Mouse (Mus musculus) stomach, embryonic 15.5 days (tissue): ENCODE data around the gene Gtf3c5. TPM values are rescaled to one million over a fixed set of nuclear protein-coding genes. Genes with fewer than 3 reads are reported as not detected.

Experiments
- ATAC-seq: fragments of 200-750 bp; cut with Nextera tagmentation; 2 replicates; pipeline ENCODE4 v1.8.0; 2017; ENCODE audit warnings: low read depth, moderate number of reproducible peaks, moderate TSS enrichment; ENCODE audit not compliant: insufficient read depth, low FRiP score
- H3K27ac ChIP-seq: fragments of 300-500 bp; sonication (generic); 2 replicates; pipeline ENCODE4 v1.5.1; 2015; ENCODE audit warnings: mild to moderate bottlenecking, inconsistent platforms
- H3K27me3 ChIP-seq: fragments of 300-500 bp; sonication (generic); replicated peaks from 2 replicates; pipeline ENCODE4 v1.6.1; 2015; ENCODE audit warnings: inconsistent platforms
- H3K36me3 ChIP-seq: fragments of 300-500 bp; sonication (generic); 2 replicates; pipeline ENCODE4 v1.6.1; 2015; ENCODE audit warnings: inconsistent platforms
- H3K4me1 ChIP-seq: fragments of 300-500 bp; sonication (generic); 2 replicates; pipeline ENCODE4 v1.6.1; 2015; ENCODE audit warnings: inconsistent platforms
- H3K4me2 ChIP-seq: fragments of 300-500 bp; sonication (generic); 2 replicates; pipeline ENCODE4 v1.6.1; 2015; ENCODE audit warnings: mild to moderate bottlenecking, inconsistent platforms
- H3K4me3 ChIP-seq: fragments of 300-500 bp; sonication (generic); replicated peaks from 2 replicates; pipeline ENCODE4 v1.5.1; 2015; ENCODE audit warnings: inconsistent platforms
- H3K9ac ChIP-seq: fragments of 300-500 bp; sonication (generic); 2 replicates; pipeline ENCODE4 v1.6.1; 2015; ENCODE audit warnings: inconsistent platforms
- H3K9me3 ChIP-seq: fragments of 300-500 bp; sonication (generic); 2 replicates; pipeline ENCODE4 v1.6.1; 2016; ENCODE audit warnings: inconsistent platforms
- WGBS: fragments of 180-500 bp; shearing (Covaris S2); methylation state at CpG from one replicate; pipeline ENCODE4 v1.1.7; 2015; 5-methylcytosine and 5-hydroxymethylcytosine counted together
- polyA plus RNA-seq: library from polyadenylated mRNA; unstranded; fragments of >200 nt; fragmentation: Nextera tagmentation; extraction: Ambion mirVana; gene quantifications from 2 replicates; pipeline ENCODE4 v1.2.1, GENCODE M21; 2015

Gtf3c5 gene
- polyA plus RNA-seq, 1 experiment from 2014 or later, result 33.6 TPM

- Histone ChIP-seq H3K36me3 (no peaks in the 10 kb centered on the region), H3K4me3 (no peak overlapping the region), H3K27me3 (no peaks in the 10 kb centered on the region), H3K4me2 (no peak overlapping the region), H3K9me3 (no peaks in the 10 kb centered on the region), H3K4me1 (0 out of 2 replicates have a peak, but pooled peaks cover 4% of the 10 kb centered on the region), H3K27ac (no peak overlapping the region), H3K9ac (no peak overlapping the region)
- no peak for ATAC-seq
- 60% methylated on average over 2 of the region's 2 CpGs for WGBS
Observed at GRCm38 (mm10) chr2:28591479-28591878, 7.9 kb upstream of the Gtf3c5 start.

- Histone ChIP-seq H3K4me1 (peaks cover 12% of the 10 kb centered on the region; the same call in 1 of the 2 replicates), H3K9me3 (no peaks in the 10 kb centered on the region), H3K36me3 (no peaks in the 10 kb centered on the region), H3K27me3 (no peaks in the 10 kb centered on the region), H3K4me2 (no peak overlapping the region), H3K9ac (no peak overlapping the region), H3K27ac (no peak overlapping the region), H3K4me3 (no peak overlapping the region)
- no peak for ATAC-seq
- WGBS, result 28% methylated on average over 1 of the region's 1 CpGs
Observed at GRCm38 (mm10) chr2:28588574-28588973, 5.0 kb upstream of the Gtf3c5 start.

DNA sequence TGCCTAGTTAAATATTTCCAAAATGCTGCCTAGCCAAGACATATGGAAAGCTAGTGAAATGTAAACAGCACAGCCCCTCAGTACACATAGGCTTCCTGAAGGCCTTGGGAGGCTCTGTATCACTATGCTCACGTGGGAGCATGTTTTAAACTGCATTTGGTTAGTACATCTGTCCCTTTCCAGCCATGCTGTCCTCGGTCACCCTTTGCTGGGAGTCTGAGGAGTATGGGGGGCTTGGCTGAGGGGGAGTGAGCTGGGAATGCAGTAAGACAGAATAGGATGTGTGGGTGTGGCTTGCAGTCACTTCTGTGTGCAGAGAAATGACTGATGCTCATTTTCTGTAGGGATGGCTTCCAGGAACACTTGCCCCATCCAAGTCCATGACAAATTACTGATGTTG, 2.2 kb upstream of the Gtf3c5 start:
- no peak for ATAC-seq
- Histone ChIP-seq H3K9me3 (no peaks in the 10 kb centered on the region), H3K4me3 (no peak overlapping the region), H3K36me3 (no peaks in the 10 kb centered on the region), H3K27me3 (no peaks in the 10 kb centered on the region), H3K27ac (no peak overlapping the region), H3K4me1 (peaks cover 10% of the 10 kb centered on the region; the same call in 1 of the 2 replicates), H3K4me2 (no peak overlapping the region), H3K9ac (no peak overlapping the region)
- WGBS, result 34% methylated on average over 2 of the region's 2 CpGs

DNA sequence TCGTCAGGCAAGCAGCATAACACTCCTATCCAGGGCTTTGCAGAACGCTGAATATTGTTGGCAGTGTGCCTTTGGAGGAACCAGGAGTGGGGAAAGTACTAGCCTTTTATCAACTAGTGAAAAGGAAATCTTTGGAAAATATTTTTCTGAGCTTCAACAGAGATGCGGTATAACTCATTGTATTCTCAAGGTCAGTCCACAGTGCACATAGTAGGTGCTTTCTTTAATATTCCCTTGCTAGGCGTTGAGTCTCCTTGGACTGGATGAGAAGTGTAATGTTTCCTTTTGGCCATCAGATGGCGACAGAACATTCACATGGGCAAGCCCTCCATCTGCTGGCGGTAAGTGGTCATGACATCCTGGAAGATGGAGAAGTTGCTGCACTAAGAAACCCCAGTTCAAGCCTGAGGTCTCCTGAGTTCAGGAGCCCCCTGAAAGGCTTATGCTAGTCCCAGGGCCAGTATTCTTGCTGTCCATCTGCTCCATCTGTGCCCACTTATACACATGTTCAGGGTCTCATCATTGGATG, 1.6 kb upstream of the Gtf3c5 start:
- no peak overlapping the region for H3K4me3 ChIP-seq
- H3K36me3 ChIP-seq, result no peaks in the 10 kb centered on the region
- 18% methylated on average over 6 of the region's 6 CpGs for WGBS
- no peaks in the 10 kb centered on the region for H3K9me3 ChIP-seq
- H3K9ac ChIP-seq, result no peak overlapping the region
- ATAC-seq, result no peak
- no peaks in the 10 kb centered on the region for H3K27me3 ChIP-seq
- H3K4me1 ChIP-seq, result peaks cover 10% of the 10 kb centered on the region; the same call in 1 of the 2 replicates
- H3K4me2 ChIP-seq, result no peak overlapping the region
- no peak overlapping the region for H3K27ac ChIP-seq

DNA sequence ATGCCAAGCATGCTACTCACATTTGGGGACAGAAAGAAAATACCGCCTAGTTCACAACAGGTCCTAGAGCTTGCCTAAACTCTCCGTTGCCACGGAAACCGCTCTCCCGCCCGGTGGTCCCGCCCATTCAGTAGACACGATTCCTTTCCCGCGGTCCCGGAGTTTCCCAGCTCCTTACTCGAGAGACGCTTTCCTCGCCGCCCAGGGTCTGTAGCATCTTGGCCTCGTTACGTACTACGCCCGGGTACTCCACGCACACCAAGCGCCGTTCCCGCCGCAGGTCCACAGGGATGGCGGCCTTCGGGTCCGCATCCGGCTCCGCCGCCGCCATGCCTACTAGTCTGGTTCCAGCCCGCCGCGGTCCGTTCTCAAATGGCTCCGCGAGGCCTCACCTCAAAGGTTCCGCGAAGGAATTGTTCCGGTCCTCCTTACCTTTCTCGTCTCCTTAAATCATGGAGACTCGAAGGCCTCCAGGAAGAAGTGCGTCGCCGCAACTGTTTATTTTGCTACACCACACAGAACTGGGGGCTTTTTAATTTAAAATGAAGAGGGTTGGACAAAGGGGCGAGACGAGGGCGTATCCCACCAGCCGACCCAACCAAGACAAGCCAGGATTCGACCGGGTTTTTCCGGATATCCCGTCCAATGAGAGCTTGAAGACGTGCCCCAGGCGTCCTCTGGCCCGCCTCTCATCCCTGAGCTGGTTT, 751 bp downstream of the Gtf3c5 start:
- Histone ChIP-seq H3K27ac (peak overlapping the region; percentile 91), H3K4me3 (peak overlapping the region; percentile 78), H3K4me2 (peak overlapping the region; percentile 72), H3K4me1 (peaks cover 10% of the 10 kb centered on the region; the same call in 1 of the 2 replicates), H3K9ac (peak overlapping the region; percentile 40), H3K9me3 (no peaks in the 10 kb centered on the region), H3K36me3 (peaks cover 10% of the 10 kb centered on the region; the same call in 1 of the 2 replicates), H3K27me3 (no peaks in the 10 kb centered on the region)
- under 1% methylated on average over 56 of the region's 56 CpGs for WGBS
- ATAC-seq, result peak; percentile 89

DNA sequence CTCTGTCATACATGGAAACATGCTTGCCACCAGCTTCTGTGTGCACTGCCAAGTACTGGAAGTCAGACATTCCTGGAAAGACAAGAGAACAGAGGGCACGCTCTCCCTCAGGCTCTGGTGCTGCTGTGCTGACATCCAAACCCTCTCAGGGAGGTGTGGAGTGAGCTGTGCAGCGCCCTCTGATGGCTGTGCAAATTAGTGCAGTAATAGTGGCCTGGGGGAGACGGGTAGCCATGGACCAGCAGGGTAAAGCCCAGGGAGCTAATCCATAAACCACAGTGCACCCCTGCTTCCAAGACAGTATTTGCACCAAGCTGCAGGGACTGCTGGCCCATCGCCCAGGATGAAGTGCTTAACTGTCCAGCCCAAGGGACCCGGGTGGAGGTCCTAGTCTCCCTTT, 5.5 kb downstream of the Gtf3c5 start:
- no peak for ATAC-seq
- H3K4me1 ChIP-seq, result no peaks in the 10 kb centered on the region
- H3K9ac ChIP-seq, result no peak overlapping the region
- 70% methylated on average over 5 of the region's 5 CpGs for WGBS
- no peaks in the 10 kb centered on the region for H3K27me3 ChIP-seq
- peaks cover 46% of the 10 kb centered on the region for H3K36me3 ChIP-seq
- H3K4me3 ChIP-seq, result no peak overlapping the region
- H3K4me2 ChIP-seq, result no peak overlapping the region
- H3K9me3 ChIP-seq, result no peaks in the 10 kb centered on the region
- no peak overlapping the region for H3K27ac ChIP-seq

- no peak overlapping the region for H3K4me2 ChIP-seq
- no peaks in the 10 kb centered on the region for H3K27me3 ChIP-seq
- H3K4me1 ChIP-seq, result no peaks in the 10 kb centered on the region
- no peak overlapping the region for H3K4me3 ChIP-seq
- no peak for ATAC-seq
- H3K9ac ChIP-seq, result no peak overlapping the region
- H3K9me3 ChIP-seq, result no peaks in the 10 kb centered on the region
- no peak overlapping the region for H3K27ac ChIP-seq
- 88% methylated on average over 3 of the region's 3 CpGs for WGBS
- peaks cover 57% of the 10 kb centered on the region for H3K36me3 ChIP-seq
Observed at GRCm38 (mm10) chr2:28576815-28577214, 6.7 kb downstream of the Gtf3c5 start.

- H3K27me3 ChIP-seq, result no peaks in the 10 kb centered on the region
- 69% methylated on average over 4 of the region's 4 CpGs for WGBS
- ATAC-seq, result no peak
- H3K27ac ChIP-seq, result no peak overlapping the region
- H3K4me2 ChIP-seq, result no peak overlapping the region
- H3K4me1 ChIP-seq, result no peaks in the 10 kb centered on the region
- H3K9ac ChIP-seq, result no peak overlapping the region
- no peaks in the 10 kb centered on the region for H3K9me3 ChIP-seq
- H3K36me3 ChIP-seq, result peaks cover 68% of the 10 kb centered on the region
- no peak overlapping the region for H3K4me3 ChIP-seq
Observed at GRCm38 (mm10) chr2:28575341-28575740, 8.2 kb downstream of the Gtf3c5 start.

GRCm38 (mm10) chr2:28569903-28570302, 13.6 kb downstream of the Gtf3c5 start:
- Histone ChIP-seq H3K4me2 (no peak overlapping the region), H3K9me3 (no peaks in the 10 kb centered on the region), H3K4me1 (no peaks in the 10 kb centered on the region), H3K27me3 (no peaks in the 10 kb centered on the region), H3K4me3 (no peak overlapping the region), H3K36me3 (peaks cover 66% of the 10 kb centered on the region), H3K27ac (no peak overlapping the region), H3K9ac (no peak overlapping the region)
- 53% methylated on average over 2 of the region's 3 CpGs for WGBS
- ATAC-seq, result no peak

GRCm38 (mm10) chr2:28566545-28566944, 17.0 kb downstream of the Gtf3c5 start:
- 74% methylated on average over 5 of the region's 5 CpGs for WGBS
- ATAC-seq, result no peak
- Histone ChIP-seq H3K9me3 (no peaks in the 10 kb centered on the region), H3K27ac (no peak overlapping the region), H3K27me3 (no peaks in the 10 kb centered on the region), H3K4me1 (no peaks in the 10 kb centered on the region), H3K4me2 (no peak overlapping the region), H3K9ac (no peak overlapping the region), H3K4me3 (no peak overlapping the region), H3K36me3 (peaks cover 41% of the 10 kb centered on the region)

GRCm38 (mm10) chr2:28564380-28564779, 19.2 kb downstream of the Gtf3c5 start:
- 0 out of 2 replicates have a peak, but pooled peaks have one; percentile 30 for ATAC-seq
- Histone ChIP-seq H3K4me3 (no peak overlapping the region), H3K9me3 (no peaks in the 10 kb centered on the region), H3K4me2 (no peak overlapping the region), H3K27me3 (no peaks in the 10 kb centered on the region), H3K36me3 (peaks cover 25% of the 10 kb centered on the region), H3K9ac (no peak overlapping the region), H3K27ac (no peak overlapping the region), H3K4me1 (no peaks in the 10 kb centered on the region)
- 89% methylated on average over 4 of the region's 4 CpGs for WGBS

DNA sequence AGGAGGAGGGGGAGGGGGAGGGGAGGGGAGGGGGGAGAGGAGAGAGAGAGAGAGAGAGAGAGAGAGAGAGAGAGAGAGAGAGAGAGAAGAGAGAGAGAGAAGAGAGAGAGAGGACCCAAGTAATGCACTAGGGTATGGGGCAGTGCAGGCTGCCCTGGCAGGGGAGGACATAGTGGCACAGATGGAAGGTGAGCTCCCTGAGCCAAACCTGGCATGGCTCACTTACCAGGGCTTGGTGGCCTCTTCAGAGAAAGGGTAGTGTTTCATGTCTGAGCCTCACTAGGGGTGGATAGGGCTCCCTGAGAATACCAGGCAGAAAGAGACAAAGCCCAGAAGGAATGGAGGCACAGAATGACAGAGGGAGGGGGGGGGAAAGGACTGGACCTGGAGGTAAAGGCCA, 19.7 kb downstream of the Gtf3c5 start:
- Histone ChIP-seq H3K27me3 (no peaks in the 10 kb centered on the region), H3K4me3 (no peak overlapping the region), H3K9ac (no peak overlapping the region), H3K36me3 (peaks cover 20% of the 10 kb centered on the region), H3K9me3 (no peaks in the 10 kb centered on the region), H3K4me1 (no peaks in the 10 kb centered on the region), H3K27ac (no peak overlapping the region), H3K4me2 (no peak overlapping the region)
- ATAC-seq, result no peak
